Mouse (Mus musculus): ENCODE results near the gene Kiss1r. TPM values are rescaled to one million over a fixed set of nuclear protein-coding genes. Genes with fewer than 3 reads are reported as not detected.

Kiss1r gene
- polyA plus RNA-seq, 1 experiment from 2014 or later: 2.2 TPM

- H3K9me3 ChIP-seq: no peaks in the 10 kb centered on the region
- 90% methylated on average over 16 of the region's 16 CpGs for WGBS
- 0 out of 2 replicates have a peak overlapping the region, but pooled peaks have one; percentile 39 for H3K27ac ChIP-seq
- H3K36me3 ChIP-seq: peaks cover 57% of the 10 kb centered on the region
- no peak overlapping the region for H3K4me2 ChIP-seq (replicated peaks)
- H3K4me3 ChIP-seq (replicated peaks): no peak overlapping the region
- H3K9ac ChIP-seq (replicated peaks): no peak overlapping the region
- no peaks in the 10 kb centered on the region for H3K27me3 ChIP-seq
- peaks cover 57% of the 10 kb centered on the region for H3K4me1 ChIP-seq (replicated peaks)
- no peak for ATAC-seq
Observed at GRCm38 (mm10) chr10:79934794-79935569, 18.2 kb downstream of the Kiss1r start.

- ATAC-seq: no peak
Observed at GRCm38 (mm10) chr10:79936284-79936910, 19.6 kb downstream of the Kiss1r start.

GRCm38 (mm10) chr10:79936911-79937441 lies 20.2 kb downstream of the Kiss1r start:
- no peak overlapping the region for H3K9ac ChIP-seq (replicated peaks)
- ATAC-seq: no peak
- peaks cover 56% of the 10 kb centered on the region for H3K36me3 ChIP-seq
- H3K4me2 ChIP-seq (replicated peaks): no peak overlapping the region
- H3K27ac ChIP-seq: 0 out of 2 replicates have a peak overlapping the region, but pooled peaks have one; percentile 9
- H3K4me1 ChIP-seq (replicated peaks): peaks cover 42% of the 10 kb centered on the region
- H3K4me3 ChIP-seq (replicated peaks): no peak overlapping the region
- no peaks in the 10 kb centered on the region for H3K9me3 ChIP-seq
- whole genome bisulfite sequencing: 72% methylated on average over 27 of the region's 27 CpGs
- H3K27me3 ChIP-seq: no peaks in the 10 kb centered on the region

More at GRCm38 (mm10) chr10:79936284-79936910, 19.6 kb downstream of the Kiss1r start:
- Histone ChIP-seq H3K27me3 (no peaks in the 10 kb centered on the region), H3K27ac (peak overlapping the region; percentile 9; the same call in 1 of the 2 replicates), H3K36me3 (peaks cover 56% of the 10 kb centered on the region), H3K4me2 (replicated peaks) (no peak overlapping the region), H3K4me1 (replicated peaks) (peaks cover 44% of the 10 kb centered on the region), H3K4me3 (replicated peaks) (no peak overlapping the region), H3K9me3 (no peaks in the 10 kb centered on the region), H3K9ac (replicated peaks) (no peak overlapping the region)
- 81% methylated on average over 10 of the region's 10 CpGs for WGBS

- ATAC-seq: no peak
Observed at GRCm38 (mm10) chr10:79937775-79938526, 21.2 kb downstream of the Kiss1r start.

GRCm38 (mm10) chr10:79940749-79941148 lies 24.0 kb downstream of the Kiss1r start:
- Histone ChIP-seq H3K27me3 (no peaks in the 10 kb centered on the region), H3K4me3 (replicated peaks) (no peak overlapping the region), H3K4me2 (replicated peaks) (no peak overlapping the region), H3K9ac (replicated peaks) (no peak overlapping the region), H3K9me3 (no peaks in the 10 kb centered on the region), H3K27ac (no peak overlapping the region), H3K4me1 (replicated peaks) (peaks cover 27% of the 10 kb centered on the region), H3K36me3 (peaks cover 34% of the 10 kb centered on the region; the same call in 1 of the 2 replicates)
- WGBS: 84% methylated on average over 7 of the region's 7 CpGs
- ATAC-seq: no peak

More at GRCm38 (mm10) chr10:79937775-79938526, 21.2 kb downstream of the Kiss1r start:
- H3K36me3 ChIP-seq: peaks cover 51% of the 10 kb centered on the region
- H3K27me3 ChIP-seq: no peaks in the 10 kb centered on the region
- H3K4me3 ChIP-seq (replicated peaks): no peak overlapping the region
- no peak overlapping the region for H3K4me2 ChIP-seq (replicated peaks)
- peaks cover 33% of the 10 kb centered on the region for H3K4me1 ChIP-seq (replicated peaks)
- 45% methylated on average over 11 of the region's 11 CpGs for WGBS
- H3K9ac ChIP-seq (replicated peaks): 0 out of 2 replicates have a peak overlapping the region, but pooled peaks have one; percentile 0
- H3K27ac ChIP-seq: no peak overlapping the region
- H3K9me3 ChIP-seq: no peaks in the 10 kb centered on the region

- Histone ChIP-seq H3K9me3 (no peaks in the 10 kb centered on the region), H3K4me1 (replicated peaks) (peaks cover 27% of the 10 kb centered on the region), H3K9ac (replicated peaks) (no peak overlapping the region), H3K36me3 (peaks cover 20% of the 10 kb centered on the region; the same call in 1 of the 2 replicates), H3K27ac (no peak overlapping the region), H3K4me3 (replicated peaks) (no peak overlapping the region), H3K27me3 (no peaks in the 10 kb centered on the region), H3K4me2 (replicated peaks) (no peak overlapping the region)
- WGBS: 81% methylated on average over 1 of the region's 1 CpGs
- ATAC-seq: no peak
Observed at GRCm38 (mm10) chr10:79942988-79943387, 26.2 kb downstream of the Kiss1r start.

- H3K36me3 ChIP-seq: peaks cover 22% of the 10 kb centered on the region; the same call in 1 of the 2 replicates
- no peak overlapping the region for H3K27ac ChIP-seq
- no peak for ATAC-seq
- H3K9ac ChIP-seq (replicated peaks): no peak overlapping the region
- no peak overlapping the region for H3K4me3 ChIP-seq (replicated peaks)
- no peak overlapping the region for H3K4me2 ChIP-seq (replicated peaks)
- WGBS: 91% methylated on average over 9 of the region's 9 CpGs
- H3K27me3 ChIP-seq: no peaks in the 10 kb centered on the region
- H3K4me1 ChIP-seq (replicated peaks): peaks cover 27% of the 10 kb centered on the region
- H3K9me3 ChIP-seq: no peaks in the 10 kb centered on the region
Observed at GRCm38 (mm10) chr10:79943471-79943901, 26.7 kb downstream of the Kiss1r start.

GRCm38 (mm10) chr10:79945507-79946234 lies 28.9 kb downstream of the Kiss1r start:
- H3K27me3 ChIP-seq: no peaks in the 10 kb centered on the region
- H3K4me1 ChIP-seq (replicated peaks): peaks cover 27% of the 10 kb centered on the region
- H3K36me3 ChIP-seq: peaks cover 38% of the 10 kb centered on the region
- 17% methylated on average over 16 of the region's 16 CpGs for WGBS
- peak; percentile 59 for ATAC-seq
- peak overlapping the region; percentile 61 for H3K27ac ChIP-seq
- peak overlapping the region; percentile 25; the same call in 1 of the 2 replicates for H3K9ac ChIP-seq (replicated peaks)
- no peak overlapping the region for H3K4me3 ChIP-seq (replicated peaks)
- no peak overlapping the region for H3K4me2 ChIP-seq (replicated peaks)
- H3K9me3 ChIP-seq: no peaks in the 10 kb centered on the region

GRCm38 (mm10) chr10:79946752-79947322 lies 30.1 kb downstream of the Kiss1r start:
- WGBS: 21% methylated on average over 7 of the region's 7 CpGs
- Histone ChIP-seq H3K9me3 (no peaks in the 10 kb centered on the region), H3K4me1 (replicated peaks) (peaks cover 27% of the 10 kb centered on the region), H3K9ac (replicated peaks) (no peak overlapping the region; the same call in 1 of the 2 replicates), H3K36me3 (peaks cover 42% of the 10 kb centered on the region), H3K27ac (no peak overlapping the region), H3K4me3 (replicated peaks) (no peak overlapping the region), H3K27me3 (no peaks in the 10 kb centered on the region), H3K4me2 (replicated peaks) (no peak overlapping the region)
- ATAC-seq: no peak

GRCm38 (mm10) chr10:79947502-79947901 lies 30.7 kb downstream of the Kiss1r start:
- 89% methylated on average over 6 of the region's 6 CpGs for WGBS
- Histone ChIP-seq H3K9ac (replicated peaks) (0 out of 2 replicates have a peak overlapping the region, but pooled peaks have one; percentile 14), H3K27ac (no peak overlapping the region), H3K36me3 (peaks cover 41% of the 10 kb centered on the region), H3K4me3 (replicated peaks) (no peak overlapping the region), H3K9me3 (no peaks in the 10 kb centered on the region), H3K4me1 (replicated peaks) (peaks cover 27% of the 10 kb centered on the region), H3K4me2 (replicated peaks) (no peak overlapping the region), H3K27me3 (no peaks in the 10 kb centered on the region)
- no peak for ATAC-seq

GRCm38 (mm10) chr10:79949873-79950272 lies 33.1 kb downstream of the Kiss1r start:
- Histone ChIP-seq H3K4me2 (replicated peaks) (no peak overlapping the region), H3K27me3 (no peaks in the 10 kb centered on the region), H3K4me3 (replicated peaks) (no peak overlapping the region), H3K4me1 (replicated peaks) (peaks cover 20% of the 10 kb centered on the region), H3K27ac (no peak overlapping the region), H3K36me3 (peaks cover 53% of the 10 kb centered on the region), H3K9ac (replicated peaks) (no peak overlapping the region; the same call in 1 of the 2 replicates), H3K9me3 (no peaks in the 10 kb centered on the region)
- no peak for ATAC-seq
- 95% methylated on average over 4 of the region's 4 CpGs for WGBS
